Mouse (Mus musculus) mouse trophoblast stem cell (cell line): ENCODE measurements around the gene Gon7.

Experiments used
- in situ Hi-C, 2 experiments: fragments of 300-500 bp; cut with MseI, MboI; formaldehyde crosslinking; loops; 2 replicates in 1 of 2; 3 replicates in 1 of 2; pipeline ENCODE4 v1.15.1; 2025

Gene Gon7

GRCm38 (mm10) chr12:102743036-102743588 lies 14.5 kb downstream of the Gon7 start:
- in situ Hi-C loops: no loop called here

GRCm38 (mm10) chr12:102742056-102742455 lies 15.5 kb downstream of the Gon7 start:
- in situ Hi-C loops: no loop called here

GRCm38 (mm10) chr12:102740285-102740684 lies 17.3 kb downstream of the Gon7 start:
- in situ Hi-C loops: no loop called here

- in situ Hi-C loops: no loop called here
Measured at GRCm38 (mm10) chr12:102739096-102739495, 18.5 kb downstream of the Gon7 start.

- in situ Hi-C loops: no loop called here
Measured at GRCm38 (mm10) chr12:102733381-102733780, 24.2 kb downstream of the Gon7 start.

- in situ Hi-C loops: no loop called here
Measured at GRCm38 (mm10) chr12:102730798-102731619, 26.6 kb downstream of the Gon7 start.

- in situ Hi-C loops: loop anchor here (10.0 kb wide), 2 partner anchors 155 to 205 kb away; no protein-coding TSS in a partner anchor
Measured at GRCm38 (mm10) chr12:102729855-102730797, 27.5 kb downstream of the Gon7 start.

DNA sequence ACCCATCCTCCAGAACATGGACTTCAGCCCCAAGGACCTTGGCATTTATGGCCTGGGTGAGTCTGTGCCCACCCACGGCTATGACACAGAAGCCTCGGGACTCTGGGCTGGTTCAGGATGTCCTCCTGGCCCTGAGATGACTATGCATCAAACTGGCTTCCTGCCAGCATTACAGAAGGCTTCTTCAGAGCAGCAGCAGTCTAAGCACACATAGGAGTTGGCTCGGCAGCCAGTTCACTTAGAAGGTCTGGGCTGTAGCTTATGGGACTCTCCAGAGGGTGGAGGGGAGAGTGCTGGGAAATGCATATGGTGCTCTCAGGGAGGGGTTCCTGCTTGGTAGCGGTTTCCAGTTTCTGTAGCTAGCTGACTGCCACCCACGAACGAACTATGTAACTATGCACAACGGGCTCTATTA lies 31.8 kb downstream of the Gon7 start:
- in situ Hi-C loops: loop anchor here (10.0 kb wide), 2 partner anchors 151 to 201 kb away; no protein-coding TSS in a partner anchor

DNA sequence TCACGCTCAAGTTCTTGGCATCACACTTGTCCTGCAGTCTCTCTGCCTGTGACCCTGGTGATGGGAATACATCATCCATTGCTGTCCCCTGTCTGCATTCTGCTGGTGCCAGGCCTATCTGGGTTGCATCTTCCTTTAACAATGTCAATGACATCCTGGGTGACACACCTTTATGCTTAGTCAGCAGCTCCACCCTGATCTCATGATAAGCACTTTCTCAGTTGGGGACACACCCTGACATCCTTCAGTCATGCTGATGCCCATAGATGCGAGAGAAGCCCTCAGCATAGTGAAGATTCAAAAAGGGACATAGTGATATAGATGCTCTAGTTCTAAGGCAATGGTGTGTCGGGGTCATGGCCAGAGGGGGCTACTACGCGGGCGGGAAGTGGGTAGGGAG lies 32.5 kb downstream of the Gon7 start:
- in situ Hi-C loops: loop anchor here (10.0 kb wide), 2 partner anchors 150 to 200 kb away; no protein-coding TSS in a partner anchor

GRCm38 (mm10) chr12:102723861-102724260 lies 33.7 kb downstream of the Gon7 start:
- in situ Hi-C loops: loop anchor here (10.0 to 25.0 kb wide), 3 partner anchors 149 to 212 kb away; no protein-coding TSS in a partner anchor

GRCm38 (mm10) chr12:102722966-102723365 lies 34.6 kb downstream of the Gon7 start:
- in situ Hi-C loops: loop anchor here (10.0 to 25.0 kb wide), 3 partner anchors 148 to 211 kb away; no protein-coding TSS in a partner anchor

DNA sequence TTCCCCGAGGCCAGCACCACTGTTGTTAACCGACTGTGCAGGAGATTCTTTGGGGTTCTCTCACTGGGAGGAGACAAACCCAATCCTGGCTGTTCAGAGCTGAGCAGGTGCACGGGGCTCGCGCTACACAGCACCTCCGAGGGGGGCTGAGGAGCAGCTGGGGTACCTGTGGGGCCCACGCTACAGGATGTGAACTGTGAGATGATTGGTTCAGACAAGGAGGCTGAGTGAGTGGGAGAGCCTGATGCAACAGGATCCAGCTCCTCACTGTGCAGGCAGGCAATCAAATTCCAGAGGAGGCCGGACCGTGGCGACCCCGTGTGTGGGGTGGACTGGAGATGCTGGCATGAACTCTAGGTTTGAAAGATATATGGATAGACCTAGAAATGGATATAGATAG lies 35.2 kb downstream of the Gon7 start:
- in situ Hi-C loops: loop anchor here (10.0 to 25.0 kb wide), 3 partner anchors 148 to 210 kb away; no protein-coding TSS in a partner anchor

- in situ Hi-C loops: loop anchor here (10.0 to 25.0 kb wide), 3 partner anchors 145 to 207 kb away; no protein-coding TSS in a partner anchor
Measured at GRCm38 (mm10) chr12:102719552-102720315, 37.9 kb downstream of the Gon7 start.

DNA sequence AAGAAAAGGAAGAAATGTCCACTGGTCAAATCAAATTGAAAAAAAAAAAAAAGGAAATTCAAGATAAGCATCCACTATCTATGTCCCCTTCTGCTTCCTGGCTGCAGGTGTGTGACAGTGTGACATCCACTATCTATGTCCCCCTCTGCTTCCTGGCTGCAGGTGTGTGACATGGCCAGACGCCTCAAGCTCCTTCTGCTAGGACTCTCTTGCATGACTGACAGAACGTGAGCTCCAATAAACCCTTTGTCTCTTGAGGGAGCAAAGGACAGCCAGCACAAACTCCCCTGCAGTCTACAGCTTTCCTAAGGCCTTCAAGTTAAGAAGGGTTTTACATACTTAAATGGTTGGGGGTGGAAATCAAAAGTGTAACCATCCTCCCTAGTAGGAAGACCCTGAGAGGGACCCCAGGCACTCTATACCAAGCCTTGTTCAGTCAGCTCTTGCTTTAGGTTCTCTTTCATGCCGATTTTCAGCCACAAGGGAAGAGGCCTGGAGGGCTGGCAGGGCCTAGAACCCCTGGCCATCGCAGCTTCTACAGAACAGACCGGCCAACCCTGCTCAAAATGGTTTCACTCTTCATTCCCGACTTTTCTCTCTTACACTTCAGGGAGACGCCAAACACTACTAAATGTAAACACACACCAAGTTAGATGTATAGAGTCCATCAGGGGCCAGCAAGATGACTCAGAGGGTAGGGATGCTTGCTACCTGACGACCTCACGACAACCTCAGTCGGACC lies 42.8 kb downstream of the Gon7 start:
- in situ Hi-C loops: loop anchor here in 1 of 2 experiments (25.0 kb wide), 1 partner anchor 203 kb away; no protein-coding TSS in a partner anchor

DNA sequence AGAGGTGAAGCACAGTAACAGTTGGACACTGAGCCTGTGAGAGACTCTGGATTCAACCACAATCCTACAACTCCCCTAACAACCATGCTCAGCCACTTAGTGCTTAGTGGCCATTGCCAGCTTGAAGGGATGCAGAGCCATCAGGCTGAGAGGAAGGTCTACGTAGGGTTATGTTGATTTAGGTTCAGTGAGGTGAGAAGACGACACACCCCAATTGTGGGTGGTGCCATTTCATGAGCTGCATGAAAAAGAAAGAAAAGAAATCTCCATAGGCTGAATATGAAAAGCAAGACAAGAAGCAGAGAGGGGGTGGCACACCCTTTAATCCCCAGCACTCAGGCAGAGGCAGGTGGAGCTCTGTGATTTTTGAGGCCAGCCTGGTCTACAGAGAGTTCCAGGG lies 43.5 kb downstream of the Gon7 start:
- in situ Hi-C loops: loop anchor here in 1 of 2 experiments (25.0 kb wide), 1 partner anchor 202 kb away; no protein-coding TSS in a partner anchor

GRCm38 (mm10) chr12:102713153-102713865 lies 44.3 kb downstream of the Gon7 start:
- in situ Hi-C loops: loop anchor here in 1 of 2 experiments (25.0 kb wide), 1 partner anchor 201 kb away; no protein-coding TSS in a partner anchor

DNA sequence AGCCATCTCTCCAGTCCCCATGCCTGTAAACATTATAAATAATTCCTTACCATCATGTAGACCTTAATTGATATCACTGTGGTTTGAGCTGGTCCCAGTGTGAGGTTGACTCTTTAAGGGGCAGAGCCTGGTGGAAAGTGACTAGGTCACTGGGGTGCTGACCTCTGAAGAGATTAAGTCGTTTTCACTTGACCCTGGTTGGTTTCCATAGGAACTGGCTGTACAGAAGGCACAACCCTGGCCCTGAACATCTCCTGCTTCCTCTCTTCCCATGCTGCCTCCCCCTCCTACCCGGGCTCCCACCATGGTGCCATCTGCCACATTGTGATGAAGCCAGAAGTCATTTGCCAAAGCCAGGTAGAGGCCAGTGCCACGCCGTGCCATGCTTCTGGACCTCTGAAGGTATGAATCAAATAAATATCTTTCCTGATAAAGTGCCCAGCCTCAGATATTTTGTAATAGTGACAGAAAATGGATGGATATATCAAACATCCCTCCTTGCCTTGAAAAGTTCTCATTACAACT lies 46.7 kb downstream of the Gon7 start:
- in situ Hi-C loops: loop anchor here in 1 of 2 experiments (25.0 kb wide), 1 partner anchor 199 kb away; no protein-coding TSS in a partner anchor

DNA sequence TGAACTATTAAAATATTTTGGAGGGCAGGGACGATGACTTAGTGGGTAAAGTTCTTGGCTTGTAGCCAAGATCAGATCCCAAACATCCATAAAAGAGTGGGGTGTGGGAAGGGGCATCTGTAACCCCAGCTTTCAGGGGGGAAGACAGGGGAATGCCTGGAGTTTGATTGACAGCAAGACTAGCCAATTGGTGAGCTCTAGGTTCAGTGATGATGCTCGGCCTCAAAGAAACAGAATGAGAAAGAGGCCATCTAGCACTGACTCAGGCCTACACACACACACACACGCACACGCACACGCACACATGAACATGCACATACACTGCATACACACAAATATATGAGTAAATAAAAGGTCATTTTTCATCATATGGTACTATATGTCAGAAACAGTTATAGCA lies 47.7 kb downstream of the Gon7 start:
- in situ Hi-C loops: loop anchor here in 1 of 2 experiments (25.0 kb wide), 1 partner anchor 198 kb away; no protein-coding TSS in a partner anchor
